In the genomic region with DNA sequence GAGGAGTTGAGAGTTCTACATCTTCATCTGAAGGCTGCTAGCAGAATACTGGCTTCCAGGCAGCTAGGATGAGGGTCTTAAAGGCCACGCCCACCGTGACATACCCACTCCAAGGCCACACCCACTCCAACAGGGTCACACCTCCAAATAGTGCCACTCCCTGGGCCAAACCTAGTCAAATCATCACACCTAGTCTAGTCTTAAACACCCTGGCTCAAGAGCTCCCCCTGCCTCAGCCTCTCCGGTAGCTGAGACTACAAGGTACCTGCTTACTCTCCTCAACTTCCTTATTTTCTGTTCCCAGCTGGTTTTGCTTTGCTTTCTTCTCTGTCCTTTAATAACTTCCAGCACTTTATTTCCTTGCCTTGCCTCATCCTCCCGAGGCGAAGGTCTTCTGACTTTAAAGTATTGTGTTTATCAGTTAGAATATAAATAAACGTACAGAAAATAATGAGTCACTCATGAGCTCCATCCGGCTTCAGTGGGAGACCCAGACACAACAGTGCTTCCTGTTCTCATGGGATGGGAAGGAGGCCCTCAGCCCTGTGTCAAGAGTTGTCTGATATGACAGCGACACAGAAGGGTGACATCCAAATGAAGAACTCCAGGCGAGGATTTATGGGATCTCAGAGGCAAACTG, we compare ENCODE assay signal across 8 mouse cellular contexts. TPM values are rescaled to one million over a fixed set of nuclear protein-coding genes. Genes with fewer than 3 reads are reported as not detected.
DNase-seq lines count a peak whose midpoint lies in the region; ATAC-seq and TF ChIP-seq lines count a peak whose summit lies in the region.

No protein-coding gene starts in this region.

- no peak overlapping the region for H3K4me3 ChIP-seq in kidney, adult 2 months (ENCODE audit: insufficient read depth, low read depth, low read length)
- H3K4me3 ChIP-seq in heart, embryonic 16.5 days (ENCODE audit: low read length): no peak overlapping the region
- H3K4me3 ChIP-seq in lung, postnatal 0 days (ENCODE audit: low read depth, low read length): no peak overlapping the region

- peak; percentile 54 for DNase-seq in kidney, adult 2 months
- DNase-seq in kidney, postnatal 10 days: no peak
- peak; percentile 13 for DNase-seq in NIH3T3 (ENCODE audit: low read depth)
- DNase-seq in lung, postnatal 0 days (ENCODE audit: low spot score): peak; percentile 68
- DNase-seq in thymus, postnatal 0 days (ENCODE audit: low spot score): peak; percentile 71
- no peak for DNase-seq in urinary bladder, postnatal 10 days (ENCODE audit: low spot score)
- no peak for DNase-seq in right cerebral cortex, postnatal 14 days

- H3K27ac ChIP-seq in kidney, adult 2 months (ENCODE audit: insufficient read depth, low read depth, low read length): no peak overlapping the region
- H3K27ac ChIP-seq in heart, embryonic 16.5 days (ENCODE audit: low read length): peak overlapping the region; percentile 64
- H3K27ac ChIP-seq in lung, postnatal 0 days (ENCODE audit: low read length): peak overlapping the region; percentile 34; the same call in 1 of the 2 replicates

- WGBS in kidney, adult 2 months: 72% methylated on average over 9 of the region's 9 CpGs
- 44% methylated on average over 9 of the region's 9 CpGs for WGBS in heart, embryonic 16.5 days
- 35% methylated on average over 9 of the region's 9 CpGs for WGBS in lung, postnatal 0 days

- no peak overlapping the region for H3K4me2 ChIP-seq in heart, embryonic 16.5 days (ENCODE audit: low read depth, low read length)
- no peak overlapping the region for H3K4me2 ChIP-seq in lung, postnatal 0 days (replicated peaks; ENCODE audit: low read depth, low read length)

- no peaks in the 10 kb centered on the region for H3K9me3 ChIP-seq in heart, embryonic 16.5 days (replicated peaks; ENCODE audit: control insufficient read depth, low read length)
- H3K9me3 ChIP-seq in lung, postnatal 0 days (ENCODE audit: low read length): no peaks in the 10 kb centered on the region

- no peak for TF ChIP-seq POLR2A in kidney, adult 2 months (IDR thresholded peaks at IDR 0.05; ENCODE audit: low read depth, low read length)

- no peaks in the 10 kb centered on the region; the same call in 1 of the 2 replicates for H3K4me1 ChIP-seq in kidney, adult 2 months (ENCODE audit: control insufficient read depth, insufficient read depth, low read length)
- H3K4me1 ChIP-seq in heart, embryonic 16.5 days (ENCODE audit: control insufficient read depth, insufficient read depth, low read length): peaks cover 15% of the 10 kb centered on the region
- no peaks in the 10 kb centered on the region for H3K4me1 ChIP-seq in lung, postnatal 0 days (ENCODE audit: insufficient read depth, low read depth, low read length)

- H3K36me3 ChIP-seq in kidney, adult 2 months (ENCODE audit: control insufficient read depth, insufficient read depth, low read length): no peaks in the 10 kb centered on the region
- H3K36me3 ChIP-seq in heart, embryonic 16.5 days (ENCODE audit: control insufficient read depth, insufficient read depth): no peaks in the 10 kb centered on the region
- H3K36me3 ChIP-seq in lung, postnatal 0 days (ENCODE audit: insufficient read depth, low read length): no peaks in the 10 kb centered on the region

- TF ChIP-seq EP300 in lung, postnatal 0 days (IDR thresholded peaks at IDR 0.05): peak; percentile 76

- H3K27me3 ChIP-seq in kidney, adult 2 months (replicated peaks; ENCODE audit: control insufficient read depth, insufficient read depth, low read length): no peaks in the 10 kb centered on the region
- H3K27me3 ChIP-seq in heart, embryonic 16.5 days (ENCODE audit: control insufficient read depth, insufficient read depth, low read length): no peaks in the 10 kb centered on the region
- no peaks in the 10 kb centered on the region for H3K27me3 ChIP-seq in lung, postnatal 0 days (replicated peaks; ENCODE audit: insufficient read depth, low read length)

- ATAC-seq in heart, embryonic 16.5 days (replicated peaks; ENCODE audit: extremely low read depth, insufficient read depth, low FRiP score): peak; percentile 55; the same call in 1 of the 2 replicates
- ATAC-seq in lung, postnatal 0 days: peak; percentile 90

- peak; percentile 48; the same call in 1 of the 2 replicates for TF ChIP-seq CTCF in kidney, adult 2 months (conservative IDR thresholded peaks at IDR 0.05; ENCODE audit: insufficient read depth, insufficient read length, low read depth, low read length)
- peak; percentile 44 for TF ChIP-seq CTCF in lung, postnatal 0 days (IDR thresholded peaks at IDR 0.05)

- no peak overlapping the region for H3K9ac ChIP-seq in heart, embryonic 16.5 days (ENCODE audit: low read length)
- no peak overlapping the region for H3K9ac ChIP-seq in lung, postnatal 0 days (replicated peaks; ENCODE audit: low read depth)

RNA-seq across cellular contexts. Expression of a gene that starts 22.4 kb away (rescaled TPM):
- 87.8 and 93.2 TPM in 2 replicates for polyA plus RNA-seq in kidney, adult 2 months (2012; rRNA removed)
- polyA plus RNA-seq in heart, embryonic 16.5 days (2015; fragmentation: Nextera tagmentation; extraction: Ambion mirVana): 17.6 and 22.5 TPM in 2 replicates
- polyA plus RNA-seq in lung, postnatal 0 days (2015; fragmentation: Nextera tagmentation; extraction: Ambion mirVana): 4.9 and 5.7 TPM in 2 replicates
- polyA plus RNA-seq in thymus, postnatal 0 days (2015; fragmentation: Nextera tagmentation; extraction: Ambion mirVana): 55.9 and 58.5 TPM in 2 replicates

RNA-seq across cellular contexts. Expression of a gene that starts 30.5 kb away (rescaled TPM):
- polyA plus RNA-seq in kidney, adult 2 months (2012; rRNA removed): 57.2 and 59.8 TPM in 2 replicates
- polyA plus RNA-seq in heart, embryonic 16.5 days (2015; fragmentation: Nextera tagmentation; extraction: Ambion mirVana): 43.1 and 52.1 TPM in 2 replicates
- polyA plus RNA-seq in lung, postnatal 0 days (2015; fragmentation: Nextera tagmentation; extraction: Ambion mirVana): 54.7 and 83.4 TPM in 2 replicates
- 14.2 and 16.1 TPM in 2 replicates for polyA plus RNA-seq in thymus, postnatal 0 days (2015; fragmentation: Nextera tagmentation; extraction: Ambion mirVana)

Comparison
In these comparisons a context has a peak if more than half of its experiments do, and no peak if none do; other contexts are left out.
1. DNase-seq: peak in kidney, adult 2 months (single experiment), NIH3T3 (single experiment), lung, postnatal 0 days (single experiment) and thymus, postnatal 0 days (single experiment); none in kidney, postnatal 10 days (single experiment), urinary bladder, postnatal 10 days (single experiment) and right cerebral cortex, postnatal 14 days (single experiment).